Mouse (Mus musculus) ES-Bruce4 (cell line): Measurements from ENCODE around the gene Plek2.

ENCODE experiments used
- CTCF ChIP-seq: IDR thresholded peaks from one replicate; pipeline ENCODE4 v1.8.1; 2011; ENCODE audit warnings: low read depth, low read length
- EP300 ChIP-seq: IDR thresholded peaks from 2 replicates; pipeline ENCODE4 v1.6.1; 2011; ENCODE audit warnings: low read depth, low read length; ENCODE audit not compliant: insufficient read depth
- POLR2A ChIP-seq: IDR thresholded peaks from one replicate; pipeline ENCODE4 v1.8.1; 2011; ENCODE audit warnings: low read length; ENCODE audit not compliant: insufficient read depth

- TF ChIP-seq CTCF (no peak), POLR2A (no peak), EP300 (0 out of 2 replicates have a peak, but pooled peaks have one; percentile 26)
Observed at GRCm38 (mm10) chr12:78911707-78912417, 5.1 kb upstream of the Plek2 start.
